Mouse (Mus musculus) urinary bladder, postnatal 10 days (tissue): ENCODE results near the gene Heg1.
A peak's percentile ranks its signal among the peaks of the same experiment; 100 is the strongest.

Source experiments
- DNase-seq: peaks from one replicate; pipeline ENCODE4 v3.0.0; 2022; ENCODE audit warnings: low spot score

Gene Heg1

GRCm38 (mm10) chr16:33684162-33684702, at the start of gene Heg1:
Heg1 (plus strand) TSS chr16:33684370.
- peak; percentile 20 for DNase-seq

- no peak for DNase-seq
These were observed 48.2 kb upstream of the Heg1 start for GRCm38 (mm10) chr16:33635836-33636595.

- no peak for DNase-seq
These were observed 42.4 kb upstream of the Heg1 start for GRCm38 (mm10) chr16:33641779-33642178.

- no peak for DNase-seq
These were observed 31.1 kb upstream of the Heg1 start for GRCm38 (mm10) chr16:33653116-33653515.

- no peak for DNase-seq
These were observed 28.7 kb upstream of the Heg1 start for GRCm38 (mm10) chr16:33655443-33655842.

GRCm38 (mm10) chr16:33657191-33657590, 27.0 kb upstream of the Heg1 start:
- no peak for DNase-seq

- DNase-seq: no peak
These were observed 26.0 kb upstream of the Heg1 start for GRCm38 (mm10) chr16:33658121-33658520.

GRCm38 (mm10) chr16:33659521-33659920, 24.6 kb upstream of the Heg1 start:
- no peak for DNase-seq

- DNase-seq: no peak
These were observed 24.0 kb upstream of the Heg1 start for GRCm38 (mm10) chr16:33660125-33660524.

- no peak for DNase-seq
These were observed 21.3 kb upstream of the Heg1 start for GRCm38 (mm10) chr16:33662841-33663240.

- DNase-seq: no peak
These were observed 17.9 kb upstream of the Heg1 start for GRCm38 (mm10) chr16:33666226-33666625.

GRCm38 (mm10) chr16:33666985-33667538, 17.1 kb upstream of the Heg1 start:
- no peak for DNase-seq

GRCm38 (mm10) chr16:33668448-33668847, 15.7 kb upstream of the Heg1 start:
- no peak for DNase-seq

- no peak for DNase-seq
These were observed 15.1 kb upstream of the Heg1 start for GRCm38 (mm10) chr16:33669072-33669471.

GRCm38 (mm10) chr16:33670340-33670739, 13.8 kb upstream of the Heg1 start:
- no peak for DNase-seq

- DNase-seq: no peak
These were observed 13.2 kb upstream of the Heg1 start for GRCm38 (mm10) chr16:33670933-33671332.

- DNase-seq: no peak
These were observed 12.0 kb upstream of the Heg1 start for GRCm38 (mm10) chr16:33672188-33672587.

GRCm38 (mm10) chr16:33672643-33673042, 11.5 kb upstream of the Heg1 start:
- DNase-seq: no peak

- DNase-seq: no peak
These were observed 10.6 kb upstream of the Heg1 start for GRCm38 (mm10) chr16:33673530-33674109.

GRCm38 (mm10) chr16:33675151-33675847, 8.9 kb upstream of the Heg1 start:
- DNase-seq: no peak

GRCm38 (mm10) chr16:33675848-33676184, 8.4 kb upstream of the Heg1 start:
- no peak for DNase-seq
